Mouse (Mus musculus) bone marrow, adult 2 months (tissue): ENCODE data around the gene Sord.

Experiments
- CTCF ChIP-seq: fragments of 200-500 bp; IDR thresholded peaks from 2 replicates; pipeline ENCODE4 v1.5.1; 2011; ENCODE audit warnings: low read length, control low read depth; ENCODE audit not compliant: control insufficient read depth, insufficient read depth
- POLR2A ChIP-seq: fragments of 200-500 bp; IDR thresholded peaks from 2 replicates; pipeline ENCODE4 v1.6.1; 2011; ENCODE audit warnings: low read depth, mild to moderate bottlenecking, control low read depth, low read length, borderline replicate concordance; ENCODE audit not compliant: control insufficient read depth

GRCm38 (mm10) chr2:122297271-122298095 is 62.9 kb downstream of the Sord start:
- TF ChIP-seq POLR2A (no peak), CTCF (no peak)
